Mouse (Mus musculus) brain, embryonic 14.5 days (tissue): Measurements from ENCODE around the gene Frmd6.

Experiments
- CTCF ChIP-seq: fragments of 200-500 bp; IDR thresholded peaks from 2 replicates; pipeline ENCODE4 v1.5.1; 2012; ENCODE audit warnings: inconsistent platforms, mild to moderate bottlenecking, moderate library complexity, borderline replicate concordance; ENCODE audit not compliant: insufficient read depth, insufficient read length; ENCODE audit errors: extremely low read depth
- POLR2A ChIP-seq: fragments of 200-500 bp; IDR thresholded peaks from 2 replicates; pipeline ENCODE4 v1.6.1; 2012; ENCODE audit warnings: mild to moderate bottlenecking, inconsistent platforms, borderline replicate concordance; ENCODE audit not compliant: poor library complexity, insufficient read depth, insufficient read length, severe bottlenecking; ENCODE audit errors: extremely low read depth

DNA sequence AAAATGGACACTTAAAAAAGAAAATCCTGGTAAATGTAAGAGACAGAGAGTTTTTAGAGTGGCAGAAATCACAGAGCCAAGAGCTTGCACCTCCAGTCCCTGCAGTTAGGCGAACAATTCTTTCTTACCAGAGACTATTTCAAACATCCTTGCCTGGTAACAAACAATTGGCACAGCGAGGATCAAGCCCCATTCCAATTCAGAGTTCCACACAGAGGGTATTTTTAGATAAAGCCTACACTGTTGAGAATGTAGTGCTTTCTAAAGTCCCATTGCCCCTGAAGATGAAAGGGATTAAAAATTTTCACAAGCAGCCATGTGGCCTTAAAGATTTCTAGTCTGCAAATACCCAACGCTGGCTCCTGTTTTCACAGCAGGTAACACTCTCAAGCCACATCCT, 42.5 kb downstream of the Frmd6 start:
- TF ChIP-seq CTCF (no peak), POLR2A (no peak)
